Mouse (Mus musculus) regulatory T cell (primary cell): Measurements from ENCODE around the gene Tmem204.

Source experiments
- in situ Hi-C: fragments of 300-600 bp; cut with MboI, MseI; formaldehyde crosslinking; loops from one replicate; pipeline ENCODE4 v1.15.1; 2025; ENCODE audit warnings: high pct_unique_total_duplicates

Gene Tmem204

DNA sequence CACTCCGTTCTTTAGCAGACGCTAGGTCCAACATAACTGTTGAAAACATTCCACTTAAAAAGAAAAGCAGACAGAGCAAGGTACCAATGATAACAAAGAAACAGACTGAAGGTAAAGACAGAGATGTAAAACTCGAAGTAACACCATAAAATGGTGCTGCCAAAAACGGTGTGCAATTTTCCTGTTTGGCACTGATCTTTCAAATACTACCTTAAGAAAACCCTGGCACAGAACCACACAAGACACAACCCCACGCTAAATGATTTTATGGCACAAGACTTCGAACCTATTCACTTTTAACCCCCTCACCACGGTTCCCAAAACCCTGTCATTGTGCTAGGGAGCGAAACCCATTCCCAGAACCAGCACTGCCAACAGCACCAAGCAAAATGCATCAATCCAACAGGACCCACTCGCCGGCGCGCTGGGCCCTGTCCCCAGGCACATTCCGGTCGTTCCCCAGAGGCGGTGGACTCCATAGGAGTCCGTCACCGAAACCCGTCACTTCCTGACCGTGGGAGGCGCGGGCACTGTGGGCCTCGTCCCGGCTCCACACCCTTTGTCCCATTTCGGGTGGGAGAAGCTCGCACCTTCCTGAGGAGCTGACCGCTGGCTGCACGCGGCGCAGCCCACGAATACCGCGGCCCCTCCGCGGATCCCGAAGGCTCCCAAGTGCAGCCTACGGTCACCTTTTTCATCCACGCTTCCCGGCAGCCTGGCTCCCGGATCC, 68.4 kb downstream of the Tmem204 start:
- in situ Hi-C loops = loop anchor here (10.0 kb wide), 2 partner anchors 260 to 1940 kb away; partner anchors contain the start of gene Ube2i

DNA sequence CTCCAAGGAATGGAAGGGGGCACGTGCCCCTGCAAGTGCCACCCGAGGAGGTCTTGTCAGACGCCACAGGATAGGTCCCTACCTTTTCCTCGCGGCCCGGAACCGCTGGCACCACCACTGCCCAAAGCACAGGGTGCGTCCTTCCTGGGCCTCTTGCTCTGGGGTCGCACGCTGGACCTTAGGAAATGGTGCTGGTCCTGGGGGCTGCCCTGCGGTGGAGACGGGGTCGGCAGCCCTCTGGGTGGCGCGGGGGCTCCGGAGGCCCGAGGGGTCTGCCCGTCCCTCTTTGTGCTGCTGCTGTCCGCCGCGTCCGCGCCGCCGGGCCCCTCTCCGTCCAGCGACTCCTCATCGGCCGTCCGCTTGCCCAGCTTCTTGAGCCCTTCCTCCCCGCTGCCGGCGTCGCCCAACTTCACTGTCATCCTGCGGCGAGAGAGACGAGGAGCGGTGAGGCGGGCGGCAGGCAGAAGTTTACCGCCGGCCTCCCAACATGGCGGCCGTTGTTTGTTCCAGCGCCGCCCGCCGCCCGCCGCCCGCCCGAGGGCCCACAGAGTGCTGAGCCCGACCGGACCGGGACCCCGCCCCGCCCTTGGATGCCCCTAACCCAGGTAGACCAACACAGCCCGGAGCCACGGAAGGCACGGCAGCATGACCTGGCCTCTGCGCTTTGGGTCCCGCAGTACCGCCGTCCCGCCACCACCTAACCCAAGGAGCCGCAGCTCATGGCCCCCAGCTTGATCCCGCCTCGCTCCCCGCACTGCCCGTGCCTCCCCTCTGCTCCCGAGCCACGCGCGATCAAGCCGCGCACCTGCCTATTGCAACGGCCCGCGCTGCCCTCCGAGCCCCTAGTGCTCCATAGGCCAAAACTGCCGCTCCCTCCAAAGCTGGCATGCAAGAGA, 69.5 kb downstream of the Tmem204 start:
- in situ Hi-C loops = loop anchor here (10.0 kb wide), 2 partner anchors 261 to 1941 kb away; partner anchors contain the start of gene Ube2i
